Mouse (Mus musculus) neural tube, embryonic 10.5 days (tissue): ENCODE measurements around the gene Tanc1.

Source experiments
- DNase-seq: peaks from one replicate; pipeline ENCODE4 v3.0.0-alpha.2; 2017; ENCODE audit warnings: low spot score; ENCODE audit errors: extremely low spot score

Tanc1 gene

GRCm38 (mm10) chr2:59714992-59715391 is 103.2 kb downstream of the Tanc1 start:
- no peak for DNase-seq

GRCm38 (mm10) chr2:59716461-59716860 is 104.6 kb downstream of the Tanc1 start:
- DNase-seq, result no peak

- DNase-seq, result no peak
Observed at GRCm38 (mm10) chr2:59717746-59718294, 106.0 kb downstream of the Tanc1 start.

- no peak for DNase-seq
Observed at GRCm38 (mm10) chr2:59718601-59719416, 107.0 kb downstream of the Tanc1 start.

- no peak for DNase-seq
Observed at GRCm38 (mm10) chr2:59719831-59720230, 108.0 kb downstream of the Tanc1 start.

- no peak for DNase-seq
Observed at GRCm38 (mm10) chr2:59721119-59721518, 109.3 kb downstream of the Tanc1 start.

GRCm38 (mm10) chr2:59721758-59722157 is 109.9 kb downstream of the Tanc1 start:
- DNase-seq, result no peak

- DNase-seq, result no peak
Observed at GRCm38 (mm10) chr2:59723311-59723710, 111.5 kb downstream of the Tanc1 start.

GRCm38 (mm10) chr2:59725518-59726185 is 113.8 kb downstream of the Tanc1 start:
- no peak for DNase-seq

- DNase-seq, result no peak
Observed at GRCm38 (mm10) chr2:59731831-59732230, 120.0 kb downstream of the Tanc1 start.

GRCm38 (mm10) chr2:59733410-59733809 is 121.6 kb downstream of the Tanc1 start:
- no peak for DNase-seq

GRCm38 (mm10) chr2:59736401-59736898 is 124.6 kb downstream of the Tanc1 start:
- no peak for DNase-seq

- DNase-seq, result no peak
Observed at GRCm38 (mm10) chr2:59737368-59737767, 125.5 kb downstream of the Tanc1 start.

- no peak for DNase-seq
Observed at GRCm38 (mm10) chr2:59738356-59738755, 126.5 kb downstream of the Tanc1 start.

GRCm38 (mm10) chr2:59739036-59739435 is 127.2 kb downstream of the Tanc1 start:
- DNase-seq, result no peak

- no peak for DNase-seq
Observed at GRCm38 (mm10) chr2:59742500-59743116, 130.8 kb downstream of the Tanc1 start.

- DNase-seq, result peak; percentile 67
Observed at GRCm38 (mm10) chr2:59745428-59745827, 133.6 kb downstream of the Tanc1 start.

GRCm38 (mm10) chr2:59746070-59746469 is 134.2 kb downstream of the Tanc1 start:
- DNase-seq, result no peak

- DNase-seq, result no peak
Observed at GRCm38 (mm10) chr2:59747757-59748156, 135.9 kb downstream of the Tanc1 start.

- DNase-seq, result no peak
Observed at GRCm38 (mm10) chr2:59749371-59749770, 137.5 kb downstream of the Tanc1 start.

GRCm38 (mm10) chr2:59751172-59751571 is 139.3 kb downstream of the Tanc1 start:
- DNase-seq, result no peak

- no peak for DNase-seq
Observed at GRCm38 (mm10) chr2:59752148-59752547, 140.3 kb downstream of the Tanc1 start.
